Mouse (Mus musculus): Measurements from ENCODE around the gene Plk3. TPM values are rescaled to one million over a fixed set of nuclear protein-coding genes. Genes with fewer than 3 reads are reported as not detected.

Plk3 gene
- polyA plus RNA-seq, 1 experiment from 2014 or later: 32.8 TPM

GRCm38 (mm10) chr4:117131890-117132793, 1.6 kb downstream of the Plk3 start:
- peaks cover 3% of the 10 kb centered on the region; the same call in 1 of the 2 replicates for H3K27me3 ChIP-seq (ENCODE audit: control insufficient read depth, insufficient read depth, low read length)
- peak; percentile 95 for DNase-seq (ENCODE audit: low spot score, missing footprints)
- H3K9me3 ChIP-seq (ENCODE audit: control insufficient read depth, low read length): no peaks in the 10 kb centered on the region
- WGBS: 5% methylated on average over 7 of the region's 7 CpGs
- H3K27ac ChIP-seq (ENCODE audit: low read depth, low read length): peak overlapping the region; percentile 57
- peak; percentile 79 for ATAC-seq (ENCODE audit: low FRiP score)
- peak overlapping the region; percentile 72 for H3K4me2 ChIP-seq
- no peaks in the 10 kb centered on the region; the same call in 1 of the 2 replicates for H3K36me3 ChIP-seq (ENCODE audit: control insufficient read depth, insufficient read depth, low read length)
- H3K4me3 ChIP-seq (ENCODE audit: low read depth, low read length): peak overlapping the region; percentile 90
- H3K4me1 ChIP-seq (ENCODE audit: control insufficient read depth, insufficient read depth, low read length): peaks cover 34% of the 10 kb centered on the region
- H3K9ac ChIP-seq (ENCODE audit: low read length): peak overlapping the region; percentile 80

GRCm38 (mm10) chr4:117131198-117131597, 2.6 kb downstream of the Plk3 start:
- 0 out of 2 replicates have a peak overlapping the region, but pooled peaks have one; percentile 0 for H3K9ac ChIP-seq (ENCODE audit: low read length)
- H3K4me3 ChIP-seq (ENCODE audit: low read depth, low read length): peak overlapping the region; percentile 11; the same call in 1 of the 2 replicates
- DNase-seq (ENCODE audit: low spot score, missing footprints): peak; percentile 88
- WGBS: 59% methylated on average over 6 of the region's 6 CpGs
- ATAC-seq (ENCODE audit: low FRiP score): no peak
- H3K9me3 ChIP-seq (ENCODE audit: control insufficient read depth, low read length): no peaks in the 10 kb centered on the region
- no peaks in the 10 kb centered on the region; the same call in 1 of the 2 replicates for H3K36me3 ChIP-seq (ENCODE audit: control insufficient read depth, insufficient read depth, low read length)
- peak overlapping the region; percentile 52 for H3K27ac ChIP-seq (ENCODE audit: low read depth, low read length)
- H3K4me1 ChIP-seq (ENCODE audit: control insufficient read depth, insufficient read depth, low read length): peaks cover 34% of the 10 kb centered on the region
- peak overlapping the region; percentile 72 for H3K4me2 ChIP-seq
- peaks cover 3% of the 10 kb centered on the region; the same call in 1 of the 2 replicates for H3K27me3 ChIP-seq (ENCODE audit: control insufficient read depth, insufficient read depth, low read length)

DNA sequence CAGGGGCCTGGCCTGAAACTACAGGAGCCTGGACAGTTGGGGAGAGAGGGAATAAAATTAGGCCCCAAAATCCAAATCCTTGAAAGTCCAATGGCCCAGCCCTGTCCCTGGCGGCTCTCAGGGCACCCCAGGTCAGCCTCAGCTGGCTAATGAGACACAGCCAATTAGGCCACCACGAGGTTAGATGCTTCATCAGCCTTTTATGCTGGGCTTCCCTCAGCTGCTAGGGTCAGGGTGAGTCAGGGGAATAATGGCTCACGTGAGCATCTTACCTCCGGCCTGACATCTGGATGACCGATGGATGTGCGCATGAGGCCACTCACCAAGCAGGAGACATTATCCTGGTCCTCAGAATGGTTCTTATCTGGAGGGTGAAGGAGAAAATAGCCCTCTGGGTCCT, 3.0 kb downstream of the Plk3 start:
- 0 out of 2 replicates have a peak, but pooled peaks cover 3% of the 10 kb centered on the region for H3K27me3 ChIP-seq (ENCODE audit: control insufficient read depth, insufficient read depth, low read length)
- no peaks in the 10 kb centered on the region; the same call in 1 of the 2 replicates for H3K36me3 ChIP-seq (ENCODE audit: control insufficient read depth, insufficient read depth, low read length)
- ATAC-seq (ENCODE audit: low FRiP score) (no peak), DNase-seq (ENCODE audit: low spot score, missing footprints) (no peak)
- WGBS: 56% methylated on average over 6 of the region's 6 CpGs
- H3K9ac ChIP-seq (ENCODE audit: low read length): 0 out of 2 replicates have a peak overlapping the region, but pooled peaks have one; percentile 0
- H3K4me1 ChIP-seq (ENCODE audit: control insufficient read depth, insufficient read depth, low read length): peaks cover 36% of the 10 kb centered on the region
- H3K9me3 ChIP-seq (ENCODE audit: control insufficient read depth, low read length): no peaks in the 10 kb centered on the region
- H3K4me2 ChIP-seq: peak overlapping the region; percentile 72; the same call in 1 of the 2 replicates
- H3K27ac ChIP-seq (ENCODE audit: low read depth, low read length): peak overlapping the region; percentile 52
- no peak overlapping the region for H3K4me3 ChIP-seq (ENCODE audit: low read depth, low read length)

DNA sequence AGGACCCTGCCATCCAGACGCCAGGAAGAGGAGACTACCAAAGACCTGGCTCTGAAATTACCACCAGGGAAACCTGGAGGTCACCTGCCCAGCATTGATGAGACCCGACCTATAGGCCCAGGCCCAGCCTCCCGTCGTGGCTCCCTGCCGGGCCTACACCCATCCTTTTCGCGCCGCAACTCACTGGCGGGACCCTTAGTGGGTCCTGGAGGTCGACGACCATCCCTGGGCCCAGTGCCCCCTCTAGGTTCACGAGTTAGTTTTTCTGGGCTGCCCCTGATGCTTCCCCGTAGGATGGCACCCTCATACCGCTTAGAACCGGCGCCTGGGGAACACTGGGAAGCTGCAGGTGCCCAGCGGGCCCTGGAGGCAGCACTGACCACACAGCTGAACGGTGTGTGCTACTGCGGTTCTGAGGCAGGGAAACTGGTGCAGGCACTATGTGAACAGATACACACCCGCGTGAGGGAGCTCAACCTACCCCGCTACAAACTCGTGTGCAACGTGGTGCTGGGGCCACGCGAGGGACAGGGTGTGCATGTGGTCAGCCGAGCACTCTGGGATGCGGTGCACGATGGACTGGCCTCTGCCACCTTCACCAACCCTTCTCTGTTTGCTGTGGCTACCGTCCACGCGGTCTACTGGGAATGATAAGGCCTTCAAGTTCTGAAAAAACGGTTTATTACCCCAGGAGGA, 5.6 kb downstream of the Plk3 start:
- Histone ChIP-seq H3K9me3 (ENCODE audit: control insufficient read depth, low read length) (no peaks in the 10 kb centered on the region), H3K36me3 (ENCODE audit: control insufficient read depth, insufficient read depth, low read length) (no peaks in the 10 kb centered on the region; the same call in 1 of the 2 replicates), H3K27ac (ENCODE audit: low read depth, low read length) (no peak overlapping the region), H3K9ac (ENCODE audit: low read length) (no peak overlapping the region), H3K4me2 (no peak overlapping the region), H3K4me3 (ENCODE audit: low read depth, low read length) (no peak overlapping the region), H3K4me1 (ENCODE audit: control insufficient read depth, insufficient read depth, low read length) (peaks cover 40% of the 10 kb centered on the region), H3K27me3 (ENCODE audit: control insufficient read depth, insufficient read depth, low read length) (0 out of 2 replicates have a peak, but pooled peaks cover 3% of the 10 kb centered on the region)
- DNase-seq (ENCODE audit: low spot score, missing footprints) (peak; percentile 81), ATAC-seq (ENCODE audit: low FRiP score) (no peak)
- WGBS: 92% methylated on average over 33 of the region's 33 CpGs

DNA sequence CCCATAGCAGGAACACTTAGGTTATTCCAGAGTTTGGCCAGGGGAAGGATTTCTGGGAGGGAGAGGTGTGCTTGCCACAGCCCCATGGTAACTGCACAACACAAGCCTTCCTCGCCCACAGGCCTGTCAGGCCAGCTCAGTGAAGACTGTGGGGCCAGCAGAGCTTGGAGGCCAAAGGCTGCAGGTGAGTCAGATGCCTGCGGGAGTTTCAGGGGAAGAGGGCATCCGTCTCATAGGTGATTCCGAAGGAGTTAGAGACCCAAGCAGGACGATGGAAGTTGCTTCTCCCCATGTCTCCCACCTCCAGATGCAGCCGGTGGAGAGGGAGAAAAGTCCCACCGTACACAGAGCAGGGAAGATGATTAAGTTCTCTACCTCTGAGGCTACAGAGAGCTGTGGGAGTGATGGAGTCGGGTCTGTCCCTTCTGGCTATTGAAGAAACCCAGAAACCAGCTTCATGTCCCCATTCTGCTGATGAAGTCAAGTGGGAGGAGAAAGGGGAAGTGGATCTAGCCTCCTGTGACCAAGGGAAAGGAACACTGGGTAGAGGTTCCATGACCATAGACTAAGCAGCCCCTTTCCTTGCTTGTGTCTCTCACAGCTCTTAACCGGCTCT, 7.0 kb downstream of the Plk3 start, which contains the start of gene Tctex1d4:
Tctex1d4 (plus strand) TSS at position 120 of the 616 bp plus-strand sequence.
- H3K9me3 ChIP-seq (ENCODE audit: control insufficient read depth, low read length): no peaks in the 10 kb centered on the region
- peak within 1 kb of the TSS; percentile 41 for H3K9ac ChIP-seq (ENCODE audit: low read length)
- peak within 1 kb of the TSS; percentile 73 for H3K27ac ChIP-seq (ENCODE audit: low read depth, low read length)
- H3K4me2 ChIP-seq: no peak within 1 kb of the TSS
- 0 out of 2 replicates have a peak, but pooled peaks cover 3% of the 10 kb centered on the region for H3K27me3 ChIP-seq (ENCODE audit: control insufficient read depth, insufficient read depth, low read length)
- peak; percentile 84 for DNase-seq (ENCODE audit: low spot score, missing footprints)
- no peak for ATAC-seq (ENCODE audit: low FRiP score)
- peaks cover 29% of the 10 kb centered on the region for H3K4me1 ChIP-seq (ENCODE audit: control insufficient read depth, insufficient read depth, low read length)
- H3K4me3 ChIP-seq (ENCODE audit: low read depth, low read length): no peak within 1 kb of the TSS
- H3K36me3 ChIP-seq (ENCODE audit: control insufficient read depth, insufficient read depth, low read length): no peaks in the 10 kb centered on the region; the same call in 1 of the 2 replicates
- WGBS: 84% methylated on average over 9 of the region's 9 CpGs

DNA sequence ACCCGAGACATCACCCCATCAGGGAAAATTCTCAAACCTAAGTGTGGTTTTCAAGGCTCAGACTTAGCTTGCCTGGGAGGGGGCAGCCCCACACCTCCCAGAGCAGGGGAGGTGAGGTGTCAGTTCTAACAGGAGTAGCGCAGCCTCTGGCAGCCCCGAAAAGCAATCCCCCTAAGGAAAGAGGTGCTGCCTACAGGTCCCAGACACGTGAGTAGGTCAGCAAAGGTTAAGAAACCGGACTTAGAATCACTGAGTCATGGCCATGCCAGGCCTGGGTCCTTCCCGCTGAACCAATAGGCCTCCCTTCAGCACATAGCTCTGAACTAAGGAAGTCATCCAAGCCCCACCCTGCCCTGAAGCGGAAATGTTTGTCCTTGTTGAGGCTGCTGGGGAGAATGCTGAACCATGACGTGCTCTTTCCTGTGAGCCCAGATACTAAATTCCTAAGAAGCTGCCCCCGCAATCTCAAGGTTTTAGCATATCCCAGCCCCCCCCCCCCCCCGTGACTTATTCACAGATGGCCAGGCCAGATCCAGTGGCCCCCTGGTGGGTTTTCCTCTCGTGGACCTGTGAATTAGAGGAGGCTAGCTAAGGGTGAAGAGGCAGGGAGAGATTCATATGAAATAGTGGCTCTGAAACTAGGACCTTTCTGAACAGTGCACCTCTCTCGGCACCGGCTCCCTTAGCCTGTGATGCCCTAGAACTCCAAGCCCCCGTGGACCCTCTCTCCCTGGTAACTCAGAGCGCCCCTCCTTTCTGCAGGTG, 7.7 kb downstream of the Plk3 start:
- peaks cover 24% of the 10 kb centered on the region for H3K4me1 ChIP-seq (ENCODE audit: control insufficient read depth, insufficient read depth, low read length)
- no peaks in the 10 kb centered on the region; the same call in 1 of the 2 replicates for H3K36me3 ChIP-seq (ENCODE audit: control insufficient read depth, insufficient read depth, low read length)
- 42% methylated on average over 15 of the region's 15 CpGs for WGBS
- H3K4me2 ChIP-seq: no peak overlapping the region
- H3K9me3 ChIP-seq (ENCODE audit: control insufficient read depth, low read length): no peaks in the 10 kb centered on the region
- ATAC-seq (ENCODE audit: low FRiP score): peak; percentile 33
- peak overlapping the region; percentile 41 for H3K9ac ChIP-seq (ENCODE audit: low read length)
- H3K27me3 ChIP-seq (ENCODE audit: control insufficient read depth, insufficient read depth, low read length): 0 out of 2 replicates have a peak, but pooled peaks cover 3% of the 10 kb centered on the region
- peak overlapping the region; percentile 73 for H3K27ac ChIP-seq (ENCODE audit: low read depth, low read length)
- peak; percentile 94 for DNase-seq (ENCODE audit: low spot score, missing footprints)
- no peak overlapping the region for H3K4me3 ChIP-seq (ENCODE audit: low read depth, low read length)

DNA sequence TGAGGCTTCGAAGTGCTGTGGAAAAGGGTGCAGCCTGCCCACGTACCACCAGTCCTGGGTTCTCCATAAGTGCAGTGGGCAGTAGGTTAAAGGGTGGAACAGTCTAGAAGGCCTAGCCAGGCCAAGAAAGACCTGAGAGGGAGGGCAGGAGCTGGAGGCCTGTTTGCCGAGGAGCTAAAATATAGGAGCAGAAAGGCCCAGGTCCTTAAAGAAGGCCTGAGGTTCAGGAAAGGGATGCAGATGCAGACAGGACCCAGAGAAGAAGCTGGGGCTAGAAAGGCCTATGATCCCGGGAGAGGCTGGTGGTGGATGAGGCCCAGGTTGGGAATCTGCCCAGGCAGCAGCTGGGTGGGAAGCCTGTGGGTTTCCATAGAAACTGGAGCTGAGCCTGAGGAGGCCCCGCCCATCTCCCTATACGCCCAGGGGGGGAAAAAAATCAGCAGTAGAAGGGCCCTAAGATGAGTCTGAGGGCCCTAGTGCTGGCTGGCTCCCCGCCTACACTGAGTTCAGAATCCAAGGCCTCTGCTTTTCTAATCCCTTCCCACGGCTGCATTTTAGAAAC, 8.3 kb downstream of the Plk3 start, which contains the start of gene Btbd19:
Btbd19 (minus strand) TSS at position 378 of the 562 bp plus-strand sequence.
- no peak within 1 kb of the TSS for H3K4me3 ChIP-seq (ENCODE audit: low read depth, low read length)
- 0 out of 2 replicates have a peak, but pooled peaks cover under 1% of the 10 kb centered on the region for H3K27me3 ChIP-seq (ENCODE audit: control insufficient read depth, insufficient read depth, low read length)
- peak within 1 kb of the TSS; percentile 41 for H3K9ac ChIP-seq (ENCODE audit: low read length)
- no peaks in the 10 kb centered on the region; the same call in 1 of the 2 replicates for H3K36me3 ChIP-seq (ENCODE audit: control insufficient read depth, insufficient read depth, low read length)
- peak within 1 kb of the TSS; percentile 6 for H3K4me2 ChIP-seq
- peaks cover 18% of the 10 kb centered on the region for H3K4me1 ChIP-seq (ENCODE audit: control insufficient read depth, insufficient read depth, low read length)
- ATAC-seq (ENCODE audit: low FRiP score) (peak; percentile 59), DNase-seq (ENCODE audit: low spot score, missing footprints) (no peak)
- 22% methylated on average over 8 of the region's 8 CpGs for WGBS
- no peaks in the 10 kb centered on the region for H3K9me3 ChIP-seq (ENCODE audit: control insufficient read depth, low read length)
- H3K27ac ChIP-seq (ENCODE audit: low read depth, low read length): peak within 1 kb of the TSS; percentile 73
